Mouse (Mus musculus) B cell, adult 62 days (primary cell): ENCODE data around the gene Cdkn1b. TPM values are rescaled to one million over a fixed set of nuclear protein-coding genes. Genes with fewer than 3 reads are reported as not detected.

Experiments used
- total RNA-seq: library from RNA; stranded (reverse); gene quantifications from 4 replicates; pipeline ENCODE4 v1.2.4, GENCODE M21; 2023

Gene Cdkn1b
- 121 to 125 TPM (median 123 TPM) in 4 replicates for total RNA-seq

GRCm38 (mm10) chr6:134920190-134921013 is at the start of gene Cdkn1b:
Gene Cdkn1b, plus strand, starts transcription at chr6:134920401.

GRCm38 (mm10) chr6:134898095-134898965 is 21.9 kb upstream of the Cdkn1b start, which contains the start of gene Gpr19:
Gene Gpr19, minus strand, starts transcription at chr6:134898578.

Other genes with a start within 250 kb of the Cdkn1b start
- gene Dusp16, start 127.8 kb upstream of the Cdkn1b start, total RNA-seq: 44.9 to 57.9 TPM (median 51.5 TPM) in 4 replicates
- 29.3 to 32.5 TPM (median 31.3 TPM) in 4 replicates for gene Crebl2, start 90.2 kb upstream of the Cdkn1b start, total RNA-seq
- 12.8 to 16.1 TPM (median 14.3 TPM) in 4 replicates for gene Gpr19, start 21.8 kb upstream of the Cdkn1b start, total RNA-seq
- gene Apold1, start 61.3 kb downstream of the Cdkn1b start, total RNA-seq: 0.21 to 0.27 TPM (median 0.25 TPM) in 4 replicates
- gene Ddx47, start 91.2 kb downstream of the Cdkn1b start, total RNA-seq: 131 to 154 TPM (median 137 TPM) in 4 replicates
- gene Gprc5a, start 145.2 kb downstream of the Cdkn1b start, total RNA-seq: 0.73 to 1.8 TPM (median 1.5 TPM) in 4 replicates
- gene Gprc5d, start 197.9 kb downstream of the Cdkn1b start, total RNA-seq: not detected in 4 replicates